Mouse (Mus musculus): ENCODE measurements around the gene Gm498.

The Gm498 gene

GRCm38 (mm10) chr7:143892361-143892760 lies 25.7 kb downstream of the Gm498 start:
- DNase-seq (ENCODE audit: low spot score): no peak

- DNase-seq (ENCODE audit: low spot score): peak; percentile 24
Observed at GRCm38 (mm10) chr7:143900667-143901066, 34.0 kb downstream of the Gm498 start.

GRCm38 (mm10) chr7:143905176-143905575 lies 38.5 kb downstream of the Gm498 start:
- DNase-seq (ENCODE audit: low spot score): peak; percentile 22

GRCm38 (mm10) chr7:143905606-143906005 lies 39.0 kb downstream of the Gm498 start:
- DNase-seq (ENCODE audit: low spot score): peak; percentile 3

GRCm38 (mm10) chr7:143913611-143914010 lies 47.0 kb downstream of the Gm498 start:
- DNase-seq (ENCODE audit: low spot score): no peak

GRCm38 (mm10) chr7:143919031-143919679 lies 52.5 kb downstream of the Gm498 start:
- DNase-seq (ENCODE audit: low spot score): no peak

- no peak for DNase-seq (ENCODE audit: low spot score)
Observed at GRCm38 (mm10) chr7:143929899-143930298, 63.3 kb downstream of the Gm498 start.

GRCm38 (mm10) chr7:143938647-143939046 lies 72.0 kb downstream of the Gm498 start:
- no peak for DNase-seq (ENCODE audit: low spot score)

GRCm38 (mm10) chr7:143939476-143939875 lies 72.8 kb downstream of the Gm498 start:
- DNase-seq (ENCODE audit: low spot score): no peak

GRCm38 (mm10) chr7:143942941-143943691 lies 76.5 kb downstream of the Gm498 start:
- DNase-seq (ENCODE audit: low spot score): no peak

- DNase-seq (ENCODE audit: low spot score): no peak
Observed at GRCm38 (mm10) chr7:143944421-143944980, 77.9 kb downstream of the Gm498 start.

Data from retina, embryonic 14.5 days (tissue).